Mouse (Mus musculus) cerebellum, adult 9-10 months (tissue): Measurements from ENCODE around the gene A230050P20Rik.

Experiments used
- DNase-seq: peaks from one replicate; pipeline ENCODE4 v3.0.0; 2022

The A230050P20Rik gene

DNA sequence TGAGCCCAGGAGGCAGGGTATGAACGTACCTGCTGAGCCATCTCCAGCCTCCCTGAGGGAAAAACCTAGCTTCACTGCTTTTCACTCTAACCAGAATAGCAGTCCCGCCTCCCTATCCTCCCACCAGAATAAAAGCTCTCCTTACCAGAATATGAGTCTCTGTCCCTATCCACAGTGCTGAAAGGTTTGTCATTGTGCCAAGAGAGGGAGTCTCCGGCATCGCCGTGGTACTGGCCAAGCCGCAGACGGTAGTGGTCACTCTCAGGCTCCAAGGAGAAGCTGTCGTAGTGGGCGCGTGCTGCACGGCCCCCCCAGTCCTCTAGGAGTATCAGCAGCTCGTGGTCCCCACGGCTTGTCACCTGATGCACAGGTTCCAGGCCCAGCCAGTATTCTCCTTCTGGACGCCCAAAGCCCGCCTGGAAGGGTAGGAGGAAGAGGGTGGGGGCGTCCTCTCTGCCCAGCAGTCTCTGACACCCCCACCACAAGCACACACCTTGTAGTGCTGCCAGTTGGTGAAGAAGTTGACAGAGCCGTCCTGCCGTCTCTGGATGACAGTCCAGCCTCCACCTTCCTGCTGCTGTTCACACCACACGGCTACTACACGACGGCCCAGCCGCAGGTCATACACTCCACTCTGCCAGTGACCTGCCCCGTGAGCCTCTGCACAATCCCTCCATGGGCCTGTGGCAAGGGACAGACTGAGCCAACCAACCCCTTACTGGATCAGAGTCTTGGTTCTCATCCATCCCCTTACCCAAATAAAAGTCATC lies 6.8 kb downstream of the A230050P20Rik start:
- DNase-seq = peak; percentile 57

DNA sequence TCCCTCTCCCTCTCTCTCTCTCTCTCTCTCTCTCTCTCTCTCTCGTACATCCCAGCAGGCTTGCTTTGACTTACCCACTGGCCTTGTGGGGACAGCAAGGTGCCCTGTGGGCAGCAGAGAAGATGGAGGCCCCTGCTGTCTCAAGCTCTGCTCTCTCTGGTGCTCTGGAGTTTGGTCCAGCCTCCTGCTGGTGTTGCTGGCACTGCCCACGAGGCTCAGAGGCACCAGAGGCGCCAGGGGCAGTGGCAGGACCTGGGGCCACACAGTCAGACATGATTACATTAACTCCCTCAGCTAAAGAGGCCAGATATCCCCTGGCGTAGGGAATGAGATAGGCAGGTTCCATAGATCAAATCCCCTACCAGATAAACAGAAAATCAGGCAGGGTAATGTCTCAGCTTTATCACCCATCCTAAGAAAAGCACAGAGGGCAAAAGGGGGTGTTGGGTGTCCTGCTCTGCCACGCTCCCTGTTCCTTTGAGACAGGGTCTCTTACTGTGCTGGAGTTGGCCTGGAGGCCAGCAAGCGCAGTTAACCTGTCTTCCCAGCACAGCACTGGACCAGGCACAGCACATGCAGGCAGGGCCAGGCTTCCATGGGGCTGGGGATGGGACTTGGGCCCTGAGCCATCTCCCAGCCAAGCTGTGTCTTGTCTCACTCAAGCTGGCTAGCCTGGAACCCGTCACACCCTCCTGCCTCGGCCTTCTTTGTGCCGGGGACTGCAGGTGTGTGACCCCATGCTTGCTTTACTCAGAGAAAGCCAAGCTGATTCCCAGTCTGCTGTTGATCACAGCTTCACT lies 8.1 kb downstream of the A230050P20Rik start:
- DNase-seq = peak; percentile 54

DNA sequence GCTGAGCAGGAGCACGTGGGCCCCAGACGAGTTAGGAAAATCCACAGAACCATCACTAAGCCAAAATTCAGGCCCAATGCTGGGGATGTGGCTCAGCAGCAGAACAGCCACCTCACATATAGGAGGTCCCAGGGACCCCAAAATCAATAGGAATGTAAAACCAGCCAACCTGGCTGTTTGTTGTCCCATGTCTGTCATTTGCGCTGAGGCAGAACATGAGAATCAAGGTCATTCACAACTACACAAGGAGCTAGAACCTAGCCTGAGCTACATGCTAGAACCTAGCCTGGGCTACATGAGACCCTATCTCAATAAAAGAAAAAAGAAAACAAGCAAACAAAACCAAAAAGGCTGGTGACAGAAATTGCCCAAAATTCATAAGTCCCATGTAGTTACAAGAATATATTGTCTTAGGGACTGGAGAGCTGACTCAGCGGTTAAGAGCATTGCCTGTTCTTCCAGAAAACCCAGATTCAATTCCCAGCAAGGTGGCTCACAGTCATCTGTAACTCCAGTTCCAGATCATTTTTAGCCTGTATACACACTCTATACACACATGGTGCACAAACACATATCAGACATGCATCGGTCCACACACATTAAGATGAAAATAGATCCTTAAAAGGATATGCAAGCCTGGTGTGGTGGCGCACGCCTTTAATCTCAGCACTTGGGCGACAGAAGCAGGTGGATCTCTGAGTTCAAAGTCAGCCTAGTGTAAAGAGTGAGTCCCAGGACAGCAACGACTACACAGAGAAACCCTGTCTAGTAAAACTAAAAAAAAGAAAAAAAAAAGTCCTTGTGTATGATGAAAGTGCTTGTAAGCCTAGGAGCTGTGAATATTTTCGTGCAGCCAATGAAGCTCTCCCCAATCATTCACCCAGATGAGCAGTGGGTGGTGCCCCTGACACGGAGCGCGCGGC lies 8.9 kb downstream of the A230050P20Rik start:
- no peak for DNase-seq

DNA sequence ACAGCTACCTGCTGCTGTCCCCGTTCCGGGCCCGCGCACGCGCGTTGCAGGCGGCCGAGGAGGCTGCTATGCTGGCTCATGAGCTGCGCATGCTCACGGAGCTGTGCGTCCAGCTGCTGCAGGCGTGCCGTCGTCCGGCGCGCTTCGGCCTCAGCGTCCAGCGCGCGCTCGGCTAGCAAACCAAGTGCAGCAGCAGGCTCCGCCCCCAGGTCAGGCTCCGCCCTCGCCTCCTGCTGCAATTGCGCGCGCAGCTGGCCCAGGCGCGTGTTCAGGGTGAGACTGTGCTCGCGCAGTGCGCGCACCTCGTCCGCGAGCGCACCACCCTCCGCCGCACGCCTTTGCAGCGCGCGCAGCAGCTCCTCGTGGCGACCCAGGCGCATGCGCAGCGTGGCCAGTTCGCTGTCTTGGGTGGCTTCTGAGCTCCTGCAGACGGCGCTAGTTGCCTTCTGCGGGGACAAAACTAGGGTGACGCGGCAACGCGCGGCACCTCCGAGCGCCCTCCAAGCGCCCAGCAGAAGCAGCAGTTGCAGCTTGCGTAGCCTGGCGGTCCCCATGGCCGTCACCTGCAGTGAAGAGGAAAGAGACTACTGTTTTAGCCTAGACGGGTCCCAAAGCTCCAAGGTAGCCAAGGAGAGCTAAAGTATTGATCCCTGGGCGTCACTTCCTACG lies 9.7 kb downstream of the A230050P20Rik start:
- peak; percentile 99 for DNase-seq

DNA sequence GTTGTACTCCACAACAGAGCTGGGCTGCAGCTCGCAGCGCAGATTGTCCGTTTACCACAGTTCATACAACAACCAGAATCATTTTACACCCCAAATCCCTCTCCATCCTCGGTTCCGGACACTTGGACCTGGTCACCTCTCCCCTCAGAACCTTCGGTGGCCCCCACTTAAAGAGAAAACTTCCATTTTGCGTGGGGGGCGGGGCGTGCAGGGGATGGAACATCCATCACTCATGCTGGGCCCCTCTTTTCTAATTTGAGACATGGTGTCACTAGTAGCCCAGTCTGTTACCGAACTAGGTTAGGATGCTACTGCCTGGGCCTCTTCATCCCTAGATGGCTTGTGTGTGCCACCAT lies 10.2 kb downstream of the A230050P20Rik start:
- no peak for DNase-seq

DNA sequence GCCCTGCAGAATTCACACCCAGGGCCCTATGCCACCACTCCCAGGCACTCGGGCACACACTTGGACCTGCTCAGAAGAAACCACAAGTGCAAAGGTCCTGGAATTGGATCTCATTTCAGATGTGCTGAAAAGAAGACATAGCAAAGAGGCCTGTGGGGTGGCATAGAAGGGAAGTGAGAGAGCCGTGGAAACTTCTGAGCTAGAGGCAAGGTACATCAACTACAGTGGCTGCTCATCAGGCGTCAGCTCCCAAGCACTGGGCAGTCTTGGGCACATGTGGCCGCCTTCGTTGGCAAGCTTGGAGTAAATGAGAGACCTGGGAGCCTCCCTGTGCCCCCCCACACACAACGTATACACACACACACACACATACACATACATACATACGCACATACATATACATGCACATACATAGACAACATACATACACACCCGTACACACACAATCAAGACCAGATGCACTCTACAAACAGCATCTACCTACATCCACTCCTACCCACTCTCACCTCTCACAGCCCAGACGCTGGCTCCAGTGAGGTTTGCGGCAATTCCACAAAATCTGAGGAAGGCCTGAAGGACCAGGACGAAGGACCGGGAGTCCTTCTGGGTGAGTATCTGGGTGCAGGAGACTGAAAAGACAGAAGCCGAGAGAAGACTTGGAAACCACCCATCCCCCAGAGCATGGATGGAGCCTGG lies 10.8 kb downstream of the A230050P20Rik start, which contains the start of gene Angptl6:
Gene Angptl6 (minus strand): TSS at position 631 of the 696 bp plus-strand sequence.
- no peak for DNase-seq

DNA sequence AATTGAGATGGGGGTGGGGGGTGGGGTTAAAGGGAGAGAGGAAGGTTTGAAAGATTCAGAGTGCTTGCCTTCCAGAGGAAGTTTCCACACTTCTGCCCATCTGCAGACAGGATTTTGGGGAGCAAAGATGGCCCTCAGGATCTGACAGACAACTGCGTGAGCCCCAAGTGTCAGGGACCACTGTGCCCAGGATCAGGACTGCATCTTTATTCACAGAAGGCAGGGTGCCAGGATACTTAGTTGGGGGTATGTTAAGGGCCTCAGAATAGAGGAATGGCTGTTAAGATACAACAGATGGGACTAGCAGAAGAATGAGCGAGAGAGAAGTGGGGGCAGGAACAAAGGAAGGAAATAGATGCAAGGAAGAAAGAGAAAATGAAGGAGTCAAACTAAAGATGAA lies 18.1 kb downstream of the A230050P20Rik start:
- no peak for DNase-seq

DNA sequence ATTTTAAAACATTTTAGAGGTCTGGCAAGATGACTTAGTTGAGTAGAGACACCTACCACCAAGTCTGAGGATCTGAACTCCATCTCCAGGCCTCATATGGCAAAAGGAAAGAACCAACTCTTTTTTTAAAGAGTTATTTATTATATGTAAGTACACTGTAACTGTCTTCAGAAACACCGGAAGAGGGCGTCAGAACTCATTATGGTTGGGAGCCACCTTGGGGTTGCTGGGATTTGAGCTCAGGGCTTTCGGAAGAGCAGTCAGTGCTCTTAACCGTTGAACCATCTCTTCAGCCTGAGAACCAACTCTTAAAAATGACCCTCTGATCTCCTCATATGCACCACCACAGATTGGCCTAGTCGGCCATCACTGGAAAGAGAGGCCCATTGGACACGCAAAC lies 18.7 kb downstream of the A230050P20Rik start:
- no peak for DNase-seq

DNA sequence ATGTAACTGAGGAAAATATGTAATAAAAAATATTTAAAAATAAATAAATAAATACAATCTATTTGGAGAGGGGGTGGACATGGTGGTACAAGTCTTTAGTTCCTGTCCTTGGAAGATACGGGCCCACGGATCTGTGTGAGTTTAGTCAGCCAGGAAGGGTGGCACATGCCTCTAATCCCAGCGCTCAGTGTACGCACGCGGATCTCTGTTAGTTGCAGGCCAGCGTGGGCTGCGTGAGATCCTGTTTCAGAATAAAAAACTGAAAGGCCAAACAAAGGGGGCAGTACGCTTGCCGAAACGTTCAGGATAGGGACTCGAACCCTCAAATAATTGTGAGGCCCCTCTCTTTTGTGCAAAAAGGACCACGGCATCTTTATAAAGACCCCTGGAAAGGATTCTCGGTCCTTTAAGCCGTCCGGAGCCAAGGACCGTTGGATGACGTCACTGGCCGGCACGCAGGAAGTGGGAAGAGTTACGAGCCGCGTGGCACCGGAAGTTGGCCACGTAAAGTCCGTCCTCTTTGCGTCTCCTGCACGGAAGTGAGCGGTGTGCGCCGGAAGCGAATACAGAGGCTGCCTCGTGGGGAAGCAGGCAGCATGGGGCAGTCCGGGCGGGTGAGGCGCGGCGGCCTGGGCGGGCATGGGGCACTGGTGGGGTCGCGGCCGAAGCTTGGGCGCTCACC lies 19.4 kb downstream of the A230050P20Rik start, which contains the start of gene Ppan:
Gene Ppan (plus strand): TSS at position 472 of the 682 bp plus-strand sequence.
- DNase-seq = peak; percentile 96

DNA sequence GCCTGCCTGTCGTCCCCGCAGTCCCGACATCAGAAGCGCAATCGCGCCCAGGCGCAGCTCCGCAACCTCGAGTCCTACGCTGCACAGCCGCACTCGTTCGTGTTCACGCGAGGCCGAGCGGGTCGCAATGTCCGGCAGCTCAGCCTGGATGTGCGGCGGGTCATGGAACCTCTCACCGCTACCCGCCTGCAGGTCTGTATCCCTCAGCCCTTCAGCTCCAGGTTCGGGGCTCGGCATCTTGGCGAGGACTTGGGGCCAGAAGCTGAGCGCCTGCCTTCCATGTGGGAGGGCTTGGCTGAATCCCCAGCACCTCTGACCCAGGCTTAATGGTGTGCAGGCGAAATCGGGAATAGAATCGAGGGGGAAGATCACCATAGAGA lies 19.9 kb downstream of the A230050P20Rik start:
- DNase-seq = no peak

DNA sequence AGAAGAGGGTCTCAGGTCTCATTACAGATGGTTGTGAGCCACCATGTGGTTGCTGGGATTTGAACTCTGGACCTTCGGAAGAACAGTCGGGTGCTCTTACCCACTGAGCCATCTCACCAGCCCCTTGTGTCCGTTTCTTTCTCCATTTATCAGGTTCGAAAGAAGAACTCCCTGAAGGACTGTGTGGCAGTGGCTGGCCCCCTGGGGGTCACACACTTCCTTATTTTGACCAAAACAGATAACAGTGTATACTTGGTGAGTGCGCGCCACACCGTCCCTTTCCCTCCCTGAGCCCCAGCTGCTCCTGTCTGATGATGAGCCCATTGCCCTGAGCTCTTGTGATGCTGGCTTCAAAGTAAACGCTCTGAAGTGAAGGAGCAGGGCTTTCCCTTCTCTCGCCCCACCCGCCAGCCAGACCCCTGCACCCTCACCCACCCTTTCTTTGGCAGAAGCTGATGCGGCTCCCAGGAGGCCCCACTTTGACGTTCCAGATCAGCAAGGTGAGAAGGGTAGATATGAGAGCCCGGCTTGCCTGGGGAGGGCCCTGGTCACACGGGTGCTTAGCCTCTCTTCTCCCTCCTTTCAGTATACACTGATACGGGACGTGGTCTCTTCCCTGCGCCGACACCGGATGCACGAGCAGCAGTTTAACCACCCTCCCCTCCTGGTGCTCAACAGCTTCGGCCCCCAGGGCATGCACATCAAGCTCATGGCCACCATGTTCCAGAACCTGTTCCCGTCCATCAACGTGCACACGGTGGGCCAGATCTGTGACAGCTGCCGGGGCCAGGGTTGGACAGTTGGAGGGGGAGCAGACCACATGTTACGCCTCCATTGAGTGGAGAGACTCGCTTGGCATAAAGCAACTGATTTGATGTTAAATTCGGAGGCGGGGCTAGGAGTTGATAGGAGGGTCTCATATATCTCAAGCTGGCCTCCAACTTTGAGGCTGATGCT lies 21.0 kb downstream of the A230050P20Rik start:
- DNase-seq = no peak

DNA sequence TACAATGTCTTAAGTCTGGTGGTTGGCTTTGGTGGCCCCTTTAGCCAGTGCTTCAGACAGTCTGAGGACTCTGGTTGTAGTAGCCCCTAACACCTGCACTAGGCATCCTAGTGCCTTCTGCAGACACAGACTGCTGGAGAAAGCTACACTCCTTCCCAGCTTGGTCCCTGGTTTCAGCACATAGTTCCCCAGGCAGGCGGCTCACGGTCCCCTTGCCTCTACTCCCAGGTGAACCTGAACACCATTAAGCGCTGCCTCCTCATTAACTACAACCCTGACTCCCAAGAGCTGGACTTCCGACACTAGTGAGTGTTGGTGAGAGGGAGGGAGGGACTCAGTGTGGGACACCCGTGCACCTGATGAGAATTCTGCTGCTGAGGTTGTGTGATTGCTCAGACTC lies 22.0 kb downstream of the A230050P20Rik start:
- DNase-seq = no peak

DNA sequence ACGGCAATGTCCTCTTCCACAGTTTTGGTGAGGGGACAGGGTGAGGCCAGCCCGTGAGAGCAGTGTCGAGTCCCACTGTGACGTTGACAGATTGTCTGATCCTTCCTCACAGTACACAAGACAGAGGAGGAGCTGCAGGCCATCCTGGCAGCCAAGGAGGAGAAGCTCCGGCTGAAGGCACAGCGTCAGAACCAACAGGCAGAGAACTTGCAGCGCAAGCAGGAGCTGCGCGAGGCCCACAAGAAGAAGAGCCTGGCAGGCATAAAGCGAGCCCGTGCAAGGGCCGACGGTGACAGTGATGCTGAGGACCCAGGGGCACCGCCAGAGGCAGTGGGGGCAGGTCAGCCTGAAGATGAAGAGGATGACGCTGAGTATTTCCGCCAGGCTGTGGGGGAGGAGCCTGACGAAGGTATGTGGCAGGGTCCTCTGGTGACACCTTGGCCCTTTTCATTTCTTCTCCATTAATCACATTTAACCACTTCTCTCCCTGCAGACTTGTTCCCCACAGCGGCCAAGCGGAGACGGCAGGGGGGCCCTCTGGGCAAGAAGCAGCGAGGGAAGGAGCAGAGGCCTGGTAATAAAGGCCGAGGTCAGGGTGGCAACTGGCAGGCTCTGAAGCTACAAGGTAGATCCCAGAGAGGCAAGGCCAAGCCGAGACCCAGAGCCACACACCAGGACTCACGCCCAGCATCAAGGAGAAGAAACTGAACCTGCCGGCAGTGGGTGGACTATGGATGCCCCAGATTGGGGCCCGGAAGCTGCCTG lies 23.1 kb downstream of the A230050P20Rik start:
- no peak for DNase-seq

DNA sequence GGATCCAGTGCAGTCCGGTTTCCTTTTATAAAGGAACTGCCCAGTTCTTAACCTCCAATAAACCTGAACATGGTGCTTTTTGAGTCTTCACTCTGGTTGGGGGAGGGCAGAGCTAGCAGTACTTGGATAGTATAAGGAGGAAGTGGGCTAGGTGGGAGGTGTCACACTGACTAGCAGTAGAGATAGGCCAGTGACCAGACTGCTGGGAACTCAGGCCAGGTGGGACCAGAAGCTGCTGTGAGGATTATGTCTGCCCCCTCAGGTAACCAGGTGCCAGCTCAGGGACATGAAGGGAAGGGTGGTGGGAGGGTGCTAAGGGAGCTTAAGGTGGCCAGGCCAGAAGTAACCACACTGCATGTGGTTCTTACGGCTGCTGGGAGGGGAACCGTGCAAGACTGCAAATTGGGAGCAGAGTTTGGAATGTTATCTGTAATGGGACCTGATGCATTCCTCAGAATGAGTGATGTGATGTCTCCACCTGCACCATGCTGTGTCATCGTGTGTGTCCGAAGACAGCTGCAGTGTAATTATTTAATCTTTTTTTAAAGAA lies 23.7 kb downstream of the A230050P20Rik start:
- DNase-seq = peak; percentile 1

DNA sequence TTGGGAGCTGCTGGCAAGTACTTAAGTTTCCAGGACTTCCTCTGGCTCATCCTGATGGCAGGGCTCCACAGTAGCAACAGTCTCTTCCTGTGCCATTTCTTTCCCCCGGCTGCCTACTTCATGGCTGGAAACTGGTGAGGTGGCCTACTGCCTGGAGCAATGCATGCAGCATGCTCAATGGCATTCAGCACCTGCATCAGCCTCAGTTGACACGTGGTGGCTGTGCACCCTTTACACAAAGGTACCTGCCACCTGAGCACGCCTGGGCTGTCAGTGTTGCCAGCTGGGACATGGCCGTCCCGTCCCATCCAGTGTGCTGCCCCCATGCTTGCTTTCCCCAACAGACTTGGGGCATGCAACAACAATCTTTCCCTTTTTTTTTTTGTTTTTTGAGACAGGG lies 24.6 kb downstream of the A230050P20Rik start:
- no peak for DNase-seq

DNA sequence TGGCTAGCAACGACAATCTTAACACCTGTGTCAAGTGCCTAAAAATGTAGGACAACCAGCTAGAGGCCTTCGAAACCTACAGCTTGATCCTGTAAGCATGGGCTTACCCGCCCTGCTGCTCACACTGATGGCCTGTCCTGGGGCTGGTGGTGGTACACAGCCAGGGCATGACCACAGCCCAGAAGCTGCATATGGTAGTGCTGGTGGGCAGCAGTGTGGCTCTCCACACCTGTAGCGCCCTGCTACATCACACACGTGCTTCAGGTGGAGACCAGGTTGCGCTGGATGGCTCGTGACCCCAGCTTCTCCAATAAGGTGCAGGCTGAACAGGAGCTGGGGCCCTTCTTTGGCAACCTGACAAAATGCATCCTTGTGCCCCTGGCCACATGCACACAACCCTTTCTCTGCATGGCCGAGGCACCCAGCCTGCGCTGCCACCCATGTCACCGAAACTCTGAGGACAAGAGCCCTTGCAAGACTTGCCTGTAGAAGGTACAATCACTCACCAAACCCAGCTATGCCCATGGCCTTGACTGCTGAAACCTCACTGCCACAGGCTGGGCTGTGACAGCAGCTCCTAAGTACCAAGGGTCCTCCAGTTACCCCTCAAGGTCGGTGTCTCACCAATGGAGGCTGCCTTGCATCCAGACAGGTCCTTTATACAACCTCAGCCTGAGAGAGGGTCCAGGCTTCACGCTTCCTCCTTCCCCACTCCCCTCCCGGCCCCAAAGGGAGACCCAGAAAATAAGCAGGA lies 25.3 kb downstream of the A230050P20Rik start:
- no peak for DNase-seq

DNA sequence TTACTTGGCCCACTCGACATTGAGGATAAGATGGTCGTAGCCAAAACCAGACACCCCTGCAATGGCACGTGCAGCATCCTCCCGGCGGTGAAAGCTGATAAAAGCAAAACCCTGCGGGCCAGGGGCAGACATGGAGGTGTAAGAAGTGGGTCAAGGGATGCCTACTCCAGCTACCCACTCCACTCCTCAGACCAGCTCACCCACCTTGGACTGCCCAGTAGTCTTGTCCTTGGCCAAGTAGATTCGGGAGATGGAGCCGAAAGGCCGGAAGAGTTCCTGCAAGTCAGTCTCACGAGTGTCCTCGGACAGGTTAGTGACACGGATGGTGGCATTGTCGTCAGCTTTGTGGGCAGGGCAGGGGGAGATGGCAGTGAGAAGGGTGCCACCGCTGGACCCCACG lies 26.2 kb downstream of the A230050P20Rik start:
- no peak for DNase-seq

DNA sequence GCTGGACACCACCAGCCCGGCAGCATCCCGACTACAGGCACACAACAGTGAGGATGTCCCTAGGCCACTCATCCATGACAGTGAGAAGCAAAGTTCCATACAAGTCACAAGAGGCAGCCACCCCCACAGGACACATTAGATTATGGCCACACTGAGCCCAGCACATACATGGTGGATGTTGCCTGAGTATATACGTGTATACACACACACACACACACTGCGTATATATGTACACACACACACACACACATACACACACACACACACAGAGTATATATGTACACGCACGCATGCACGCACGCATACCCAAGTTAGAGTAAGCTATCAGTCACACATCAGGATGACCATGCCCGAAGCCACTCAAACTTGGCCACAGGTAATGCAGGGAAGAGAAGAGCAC lies 26.9 kb downstream of the A230050P20Rik start:
- DNase-seq = no peak
